Mouse (Mus musculus): ENCODE data around the gene Atrn. TPM values are rescaled to one million over a fixed set of nuclear protein-coding genes. Genes with fewer than 3 reads are reported as not detected.

Gene Atrn
- polyA plus RNA-seq, 1 experiment from 2014 or later, result 8.4 TPM

- no peak overlapping the region for H3K4me2 ChIP-seq (ENCODE audit: low read depth, low read length)
- H3K9ac ChIP-seq (replicated peaks; ENCODE audit: low read length), result no peak overlapping the region
- H3K4me1 ChIP-seq (ENCODE audit: control insufficient read depth, insufficient read depth, low read length), result peaks cover 4% of the 10 kb centered on the region; the same call in 1 of the 2 replicates
- H3K27me3 ChIP-seq (ENCODE audit: control insufficient read depth, insufficient read depth, low read length), result peaks cover 10% of the 10 kb centered on the region
- 78% methylated on average over 6 of the region's 6 CpGs for WGBS
- no peaks in the 10 kb centered on the region for H3K9me3 ChIP-seq (replicated peaks; ENCODE audit: control insufficient read depth, low read length)
- H3K36me3 ChIP-seq (replicated peaks; ENCODE audit: control insufficient read depth, insufficient read depth, low read depth, low read length), result no peaks in the 10 kb centered on the region
- H3K27ac ChIP-seq (replicated peaks; ENCODE audit: low read depth, low read length), result no peak overlapping the region
- H3K4me3 ChIP-seq (ENCODE audit: low read depth, low read length), result no peak overlapping the region
- DNase-seq (ENCODE audit: low spot score), result no peak
- ATAC-seq (replicated peaks; ENCODE audit: insufficient number of reproducible peaks, low FRiP score, low TSS enrichment, low read depth), result no peak
Observed at GRCm38 (mm10) chr2:131067481-131067880, 161.2 kb downstream of the Atrn start.

- Histone ChIP-seq H3K36me3 (replicated peaks; ENCODE audit: control insufficient read depth, insufficient read depth, low read depth, low read length) (no peaks in the 10 kb centered on the region), H3K9ac (replicated peaks; ENCODE audit: low read length) (no peak overlapping the region), H3K4me1 (ENCODE audit: control insufficient read depth, insufficient read depth, low read length) (no peaks in the 10 kb centered on the region), H3K4me2 (ENCODE audit: low read depth, low read length) (no peak overlapping the region), H3K27ac (replicated peaks; ENCODE audit: low read depth, low read length) (no peak overlapping the region), H3K27me3 (ENCODE audit: control insufficient read depth, insufficient read depth, low read length) (no peaks in the 10 kb centered on the region), H3K4me3 (ENCODE audit: low read depth, low read length) (no peak overlapping the region), H3K9me3 (replicated peaks; ENCODE audit: control insufficient read depth, low read length) (no peaks in the 10 kb centered on the region)
- ATAC-seq (replicated peaks; ENCODE audit: insufficient number of reproducible peaks, low FRiP score, low TSS enrichment, low read depth) (no peak), DNase-seq (ENCODE audit: low spot score) (no peak)
- 87% methylated on average over 10 of the region's 10 CpGs for WGBS
Observed at GRCm38 (mm10) chr2:131072536-131072935, 166.2 kb downstream of the Atrn start.

Small RNA genes lying within 50 kb of the gene (microRNA-seq; reads per million reads assigned to microRNA genes)
- gene Mir6973b (ENCODE audit: borderline number of aligned reads), result not detected

Other genes starting within 250 kb of the Atrn start
- gene Ddrgk1, start 241.8 kb upstream of the Atrn start, polyA plus RNA-seq (2014; fragmentation: Nextera tagmentation; extraction: Ambion mirVana), result 45.0 and 45.1 TPM in 2 replicates
- 131 and 136 TPM in 2 replicates for gene Itpa, start 238.9 kb upstream of the Atrn start, polyA plus RNA-seq (2014; fragmentation: Nextera tagmentation; extraction: Ambion mirVana)
- gene Slc4a11, start 209.0 kb upstream of the Atrn start, polyA plus RNA-seq (2014; fragmentation: Nextera tagmentation; extraction: Ambion mirVana), result 0.70 TPM in 2 replicates
- 31.3 TPM in 2 replicates for gene 4930402H24Rik, start 89 bp upstream of the Atrn start, polyA plus RNA-seq (2014; fragmentation: Nextera tagmentation; extraction: Ambion mirVana)
- 13.3 and 15.3 TPM in 2 replicates for gene Gfra4, start 136.6 kb downstream of the Atrn start, polyA plus RNA-seq (2014; fragmentation: Nextera tagmentation; extraction: Ambion mirVana)
- 0.57 and 0.80 TPM in 2 replicates for gene Adam33, start 157.3 kb downstream of the Atrn start, polyA plus RNA-seq (2014; fragmentation: Nextera tagmentation; extraction: Ambion mirVana)
- gene Siglec1, start 180.3 kb downstream of the Atrn start, polyA plus RNA-seq (2014; fragmentation: Nextera tagmentation; extraction: Ambion mirVana), result 0.07 and 0.11 TPM in 2 replicates
- gene Hspa12b, start 220.8 kb downstream of the Atrn start, polyA plus RNA-seq (2014; fragmentation: Nextera tagmentation; extraction: Ambion mirVana), result 6.3 and 6.6 TPM in 2 replicates
- gene Gm11037, start 227.0 kb downstream of the Atrn start, polyA plus RNA-seq (2014; fragmentation: Nextera tagmentation; extraction: Ambion mirVana), result not detected in 2 replicates